Mouse (Mus musculus) heart, adult 2 months (tissue): ENCODE results near the gene Gm20388. TPM values are rescaled to one million over a fixed set of nuclear protein-coding genes. Genes with fewer than 3 reads are reported as not detected.

Source experiments
- DNase-seq, 2 experiments: peaks; one replicate each; pipeline ENCODE4 v3.0.0; 2021
- H3K27ac ChIP-seq: fragments of 200-600 bp; 2 replicates; pipeline ENCODE4 v1.8.1; 2022
- H3K27me3 ChIP-seq: fragments of 200-500 bp; 2 replicates; pipeline ENCODE4 v1.6.1; 2012; ENCODE audit warnings: mild to moderate bottlenecking, low read length, inconsistent platforms, mixed read lengths; ENCODE audit not compliant: control insufficient read depth, insufficient read depth
- H3K36me3 ChIP-seq: fragments of 200-500 bp; 2 replicates; pipeline ENCODE4 v1.6.1; 2012; ENCODE audit warnings: low read length, inconsistent platforms; ENCODE audit not compliant: control insufficient read depth, insufficient read depth
- H3K4me1 ChIP-seq: fragments of 200-500 bp; 2 replicates; pipeline ENCODE4 v1.6.1; 2011; ENCODE audit warnings: low read length; ENCODE audit not compliant: control insufficient read depth, insufficient read depth
- H3K4me3 ChIP-seq: fragments of 200-600 bp; 2 replicates; pipeline ENCODE4 v1.8.1; 2022
- H3K79me2 ChIP-seq: fragments of 200-500 bp; replicated peaks from 2 replicates; pipeline ENCODE4 v1.6.1; 2012; ENCODE audit warnings: mild to moderate bottlenecking, inconsistent platforms, low read length, moderate library complexity, mixed read lengths; ENCODE audit not compliant: control insufficient read depth, insufficient read depth
- H3K9ac ChIP-seq: fragments of 200-500 bp; 2 replicates; pipeline ENCODE4 v1.6.1; 2012; ENCODE audit warnings: low read depth, mild to moderate bottlenecking, control low read depth, inconsistent platforms, low read length, mixed read lengths
- CTCF ChIP-seq: fragments of 200-600 bp; IDR thresholded peaks from 2 replicates; pipeline ENCODE4 v1.8.1; 2022; ENCODE audit warnings: antibody characterized with exemption, mild to moderate bottlenecking, moderate library complexity
- EP300 ChIP-seq: fragments of 200-500 bp; IDR thresholded peaks from 2 replicates; pipeline ENCODE4 v1.6.1; 2011; ENCODE audit warnings: low read depth, low read length, control low read depth; ENCODE audit not compliant: insufficient read depth
- POLR2A ChIP-seq: fragments of 200-500 bp; IDR thresholded peaks from 2 replicates; pipeline ENCODE4 v1.6.1; 2011; ENCODE audit warnings: mild to moderate bottlenecking, low read depth, low read length, control low read depth; ENCODE audit not compliant: insufficient read depth
- WGBS: fragments of 180-500 bp; shearing (Covaris S2); methylation state at CpG from one replicate; pipeline ENCODE4 v1.1.7; 2018; 5-methylcytosine and 5-hydroxymethylcytosine counted together
- intact Hi-C: fragments of 180-260 bp; cut with DNase I; formaldehyde crosslinking; loops from one replicate; pipeline ENCODE4 v1.15.1; 2025
- polyA plus RNA-seq: library from polyadenylated mRNA; depleted of rRNA; stranded (reverse); fragments of >200 nt; gene quantifications from 2 replicates; pipeline ENCODE4 v1.2.3, GENCODE M21; 2012
- total RNA-seq, 2 experiments: library from RNA; stranded (reverse); gene quantifications; 2 replicates each; pipeline ENCODE4 v1.2.3; 2021

The Gm20388 gene
- total and polyA plus RNA-seq, 3 experiments: 1.8 to 32.3 TPM; not detected in 1

GRCm38 (mm10) chr8:121708406-121708805 lies 1797.8 kb downstream of the Gm20388 start:
- Histone ChIP-seq H3K27ac (no peak overlapping the region), H3K4me3 (no peak overlapping the region), H3K79me2 (no peaks in the 10 kb centered on the region), H3K36me3 (no peaks in the 10 kb centered on the region), H3K9ac (no peak overlapping the region), H3K4me1 (no peaks in the 10 kb centered on the region; the same call in 1 of the 2 replicates), H3K27me3 (no peaks in the 10 kb centered on the region)
- 56% methylated on average over 6 of the region's 6 CpGs for WGBS
- TF ChIP-seq CTCF (no peak), POLR2A (no peak), EP300 (no peak)
- intact Hi-C loops: no loop called here
- DNase-seq: no peak

GRCm38 (mm10) chr8:121717502-121717901 lies 1806.9 kb downstream of the Gm20388 start:
- no peak overlapping the region for H3K9ac ChIP-seq
- H3K4me1 ChIP-seq: no peaks in the 10 kb centered on the region
- no peak overlapping the region for H3K27ac ChIP-seq
- H3K36me3 ChIP-seq: no peaks in the 10 kb centered on the region
- WGBS: 38% methylated on average over 14 of the region's 14 CpGs
- H3K27me3 ChIP-seq: no peaks in the 10 kb centered on the region
- no peak for DNase-seq
- H3K79me2 ChIP-seq: no peaks in the 10 kb centered on the region
- intact Hi-C loops: loop anchor here (5.0 to 10.0 kb wide), 2 partner anchors 115 to 207 kb away; no protein-coding TSS in a partner anchor
- H3K4me3 ChIP-seq: no peak overlapping the region
- TF ChIP-seq EP300 (no peak), POLR2A (no peak), CTCF (no peak)

GRCm38 (mm10) chr8:121717982-121718425 lies 1807.4 kb downstream of the Gm20388 start:
- no peaks in the 10 kb centered on the region for H3K36me3 ChIP-seq
- no peak overlapping the region for H3K9ac ChIP-seq
- H3K27ac ChIP-seq: no peak overlapping the region
- peak; percentile 74 to 77 for DNase-seq
- H3K79me2 ChIP-seq: no peaks in the 10 kb centered on the region
- H3K4me1 ChIP-seq: no peaks in the 10 kb centered on the region
- TF ChIP-seq CTCF (peak; percentile 86), EP300 (peak; percentile 44; the same call in 1 of the 2 replicates), POLR2A (no peak)
- intact Hi-C loops: loop anchor here (5.0 to 10.0 kb wide), 2 partner anchors 114 to 207 kb away; no protein-coding TSS in a partner anchor
- no peaks in the 10 kb centered on the region for H3K27me3 ChIP-seq
- WGBS: 27% methylated on average over 12 of the region's 12 CpGs
- H3K4me3 ChIP-seq: no peak overlapping the region

GRCm38 (mm10) chr8:121718925-121719324 lies 1808.3 kb downstream of the Gm20388 start:
- no peaks in the 10 kb centered on the region for H3K4me1 ChIP-seq
- H3K9ac ChIP-seq: no peak overlapping the region
- no peak overlapping the region for H3K4me3 ChIP-seq
- intact Hi-C loops: loop anchor here (5.0 to 10.0 kb wide), 2 partner anchors 113 to 206 kb away; no protein-coding TSS in a partner anchor
- TF ChIP-seq CTCF: no peak
- no peak for TF ChIP-seq EP300
- no peak for TF ChIP-seq POLR2A
- no peak overlapping the region for H3K27ac ChIP-seq
- DNase-seq: no peak
- H3K36me3 ChIP-seq: no peaks in the 10 kb centered on the region
- no peaks in the 10 kb centered on the region for H3K79me2 ChIP-seq
- H3K27me3 ChIP-seq: no peaks in the 10 kb centered on the region
- 44% methylated on average over 6 of the region's 6 CpGs for WGBS

GRCm38 (mm10) chr8:121721072-121721471 lies 1810.4 kb downstream of the Gm20388 start:
- no peak for DNase-seq
- Histone ChIP-seq H3K4me1 (no peaks in the 10 kb centered on the region), H3K79me2 (no peaks in the 10 kb centered on the region), H3K9ac (no peak overlapping the region), H3K27me3 (no peaks in the 10 kb centered on the region), H3K27ac (no peak overlapping the region), H3K36me3 (no peaks in the 10 kb centered on the region), H3K4me3 (no peak overlapping the region)
- TF ChIP-seq POLR2A: no peak
- TF ChIP-seq CTCF: no peak
- no peak for TF ChIP-seq EP300
- intact Hi-C loops: no loop called here
- WGBS: 43% methylated on average over 6 of the region's 6 CpGs

- peaks cover 2% of the 10 kb centered on the region; the same call in 1 of the 2 replicates for H3K27me3 ChIP-seq
- no peaks in the 10 kb centered on the region for H3K36me3 ChIP-seq
- no peaks in the 10 kb centered on the region for H3K79me2 ChIP-seq
- TF ChIP-seq EP300: no peak
- no peak for TF ChIP-seq CTCF
- no peak for TF ChIP-seq POLR2A
- 73% methylated on average over 12 of the region's 12 CpGs for WGBS
- no peak overlapping the region for H3K4me3 ChIP-seq
- no peak for DNase-seq
- H3K9ac ChIP-seq: no peak overlapping the region
- intact Hi-C loops: no loop called here
- no peak overlapping the region for H3K27ac ChIP-seq
- no peaks in the 10 kb centered on the region for H3K4me1 ChIP-seq
These were observed 1813.2 kb downstream of the Gm20388 start for GRCm38 (mm10) chr8:121723846-121724245.
